Mouse (Mus musculus): ENCODE measurements around the gene Skp1a. TPM values are rescaled to one million over a fixed set of nuclear protein-coding genes. Genes with fewer than 3 reads are reported as not detected.

Gene Skp1a
- total RNA-seq (2012; rRNA removed) (169 and 248 TPM in 2 replicates), total RNA-seq (2014; rRNA removed) (371 and 466 TPM in 2 replicates), polyA plus RNA-seq (2012; ENCODE audit: insufficient read length, low read depth) (209 and 278 TPM in 2 replicates)

- Histone ChIP-seq H3K9me3 (replicated peaks; ENCODE audit: low read length) (no peaks in the 10 kb centered on the region), H3K79me2 (replicated peaks; ENCODE audit: control insufficient read depth, extremely low read depth, insufficient read depth, poor library complexity, severe bottlenecking) (peaks cover 46% of the 10 kb centered on the region), H3K4me3 (replicated peaks in 1 of 3; ENCODE audit: low read depth in 2 of 3, low read length in 2 of 3, poor library complexity in 1 of 3) (peak within 1 kb of the TSS; percentile 82 to 90 (median 88)), H3K4me2 (ENCODE audit: insufficient read depth, low read depth, poor library complexity, severe bottlenecking) (peak within 1 kb of the TSS; percentile 31), H3K36me3 (replicated peaks in 1 of 2; ENCODE audit: control insufficient read depth in 1 of 2, insufficient read depth in 1 of 2, low read length in 1 of 2) (peaks cover 5 to 15% of the 10 kb centered on the region in 2 experiments), H3K9ac (ENCODE audit: insufficient read depth, low read depth) (peak within 1 kb of the TSS; percentile 98), H3K27ac (ENCODE audit: insufficient read depth, low read depth) (peak within 1 kb of the TSS; percentile 91), H3K27me3 (replicated peaks) (peaks cover 13% of the 10 kb centered on the region), H3K4me1 (ENCODE audit: control insufficient read depth in 1 of 2, insufficient read depth in 2 of 2) (peaks cover 0 to 26% of the 10 kb centered on the region in 2 experiments; a peak in 2 of 4 replicates)
- in situ Hi-C loops (cut with MboI; ENCODE audit: low pct_ligation_motif_present, low pct_unique_long_range_greater_than_20kb, low sequenced_read_pairs): no loop called here
- dilution Hi-C loops (cut with MboI; ENCODE audit: extremely low pct_ligation_motif_present, extremely low pct_unique_long_range_greater_than_20kb, low sequenced_read_pairs): no loop called here
- DNase-seq (ENCODE audit: extremely low read depth): peak; percentile 90
- TF ChIP-seq ETS1 (conservative IDR thresholded peaks at IDR 0.05; ENCODE audit: low read depth, low read length) (0 out of 2 replicates have a peak, but pooled peaks have one; percentile 6), CHD2 (IDR thresholded peaks at IDR 0.05; ENCODE audit: low read length) (no peak), POLR2AphosphoS2 (IDR thresholded peaks at IDR 0.05; ENCODE audit: low read depth, low read length) (peak; percentile 98), JUND (conservative IDR thresholded peaks at IDR 0.05; ENCODE audit: low read depth, low read length) (no peak), SMC3 (IDR thresholded peaks at IDR 0.05; ENCODE audit: low read depth, low read length) (no peak), GABPA (IDR thresholded peaks at IDR 0.05; ENCODE audit: insufficient replicate concordance, low read depth, low read length) (no peak; the same call in 1 of the 2 replicates), ZNF384 (IDR thresholded peaks at IDR 0.05; ENCODE audit: low read depth, low read length) (no peak), E2F4 (IDR thresholded peaks at IDR 0.05; ENCODE audit: insufficient replicate concordance, low read depth, low read length) (no peak), UBTF (IDR thresholded peaks at IDR 0.05; ENCODE audit: low read depth, low read length) (peak; percentile 98), POLR2A (IDR thresholded peaks at IDR 0.05; ENCODE audit: low read depth, low read length) (peak; percentile 100), ELF1 (IDR thresholded peaks at IDR 0.05; ENCODE audit: low read depth, low read length) (no peak), CTCF (conservative IDR thresholded peaks at IDR 0.05 in 1 of 2, IDR thresholded peaks at IDR 0.05 in 1 of 2; ENCODE audit: low read depth in 2 of 2, low read length in 2 of 2) (peak in 1 of 2 experiments; percentile 18; a peak in 1 of 4 replicates), MAFK (IDR thresholded peaks at IDR 0.05; ENCODE audit: insufficient replicate concordance, low read length) (no peak), USF1 (IDR thresholded peaks at IDR 0.05; ENCODE audit: low read depth, low read length) (no peak), MEF2A (IDR thresholded peaks at IDR 0.05; ENCODE audit: borderline replicate concordance, low read depth, low read length) (peak; percentile 57; the same call in 1 of the 2 replicates), IRF4 (IDR thresholded peaks at IDR 0.05; ENCODE audit: low read depth, low read length) (peak; percentile 77), KAT2A (IDR thresholded peaks at IDR 0.05; ENCODE audit: insufficient replicate concordance, low read length) (peak; percentile 76; the same call in 1 of the 2 replicates), EP300 (IDR thresholded peaks at IDR 0.05; ENCODE audit: low read length) (no peak), RCOR1 (conservative IDR thresholded peaks at IDR 0.05; ENCODE audit: low read depth, low read length) (peak; percentile 53; the same call in 1 of the 2 replicates), PAX5 (IDR thresholded peaks at IDR 0.05; ENCODE audit: low read length) (no peak), BHLHE40 (IDR thresholded peaks at IDR 0.05; ENCODE audit: low read depth, low read length) (peak; percentile 57), MXI1 (IDR thresholded peaks at IDR 0.05; ENCODE audit: low read depth, low read length) (peak; percentile 89), MAX (IDR thresholded peaks at IDR 0.05; ENCODE audit: low read length) (peak; percentile 100), RAD21 (IDR thresholded peaks at IDR 0.05; ENCODE audit: low read depth, low read length) (no peak), MYC (IDR thresholded peaks at IDR 0.05; ENCODE audit: low read depth, low read length) (peak; percentile 46; the same call in 1 of the 2 replicates), USF2 (conservative IDR thresholded peaks at IDR 0.05; ENCODE audit: low read depth, low read length) (no peak; the same call in 1 of the 2 replicates), TCF12 (IDR thresholded peaks at IDR 0.05; ENCODE audit: low read depth, low read length) (peak; percentile 97), SIN3A (IDR thresholded peaks at IDR 0.05; ENCODE audit: low read length) (peak; percentile 92), HCFC1 (IDR thresholded peaks at IDR 0.05; ENCODE audit: low read depth, low read length) (peak; percentile 86), TBP (conservative IDR thresholded peaks at IDR 0.05; ENCODE audit: low read depth, low read length) (peak; percentile 97), NRF1 (IDR thresholded peaks at IDR 0.05; ENCODE audit: low read depth, low read length) (0 out of 2 replicates have a peak, but pooled peaks have one; percentile 20), CHD1 (IDR thresholded peaks at IDR 0.05; ENCODE audit: low read depth, low read length) (peak; percentile 80), NELFE (IDR thresholded peaks at IDR 0.05; ENCODE audit: low read depth, low read length) (peak; percentile 99), JUN (IDR thresholded peaks at IDR 0.05; ENCODE audit: insufficient read depth, low read depth, low read length) (no peak), ZKSCAN1 (IDR thresholded peaks at IDR 0.05; ENCODE audit: borderline replicate concordance, low read depth, low read length) (no peak; the same call in 1 of the 2 replicates), MAZ (IDR thresholded peaks at IDR 0.05; ENCODE audit: low read depth, low read length) (0 out of 2 replicates have a peak, but pooled peaks have one; percentile 33), ZMIZ1 (IDR thresholded peaks at IDR 0.05; ENCODE audit: low read depth, low read length) (peak; percentile 99)
Measured at GRCm38 (mm10) chr11:52231606-52232541, at the start of gene Skp1a. Skp1a (plus strand) TSS chr11:52231995.
